Mouse (Mus musculus) limb, embryonic 14.5 days (tissue): ENCODE measurements around the gene Sema7a. TPM values are rescaled to one million over a fixed set of nuclear protein-coding genes. Genes with fewer than 3 reads are reported as not detected.

Experiments
- ATAC-seq: fragments of 200-750 bp; cut with Nextera tagmentation; 2 replicates; pipeline ENCODE4 v1.8.0; 2017; ENCODE audit warnings: low read depth, moderate number of reproducible peaks, moderate TSS enrichment; ENCODE audit not compliant: low FRiP score
- DNase-seq: peaks from one replicate; pipeline ENCODE4 v3.0.0-alpha.2; 2015; ENCODE audit warnings: low spot score
- H3K27ac ChIP-seq: fragments of 300-500 bp; sonication (generic); replicated peaks from 2 replicates; pipeline ENCODE4 v1.5.1; 2014; ENCODE audit warnings: low read depth, mild to moderate bottlenecking, low read length, moderate library complexity, mixed read lengths
- H3K27me3 ChIP-seq: fragments of 300-500 bp; sonication (generic); 2 replicates; pipeline ENCODE4 v1.6.1; 2014; ENCODE audit warnings: low read length, mixed read lengths; ENCODE audit not compliant: control insufficient read depth, insufficient read depth
- H3K36me3 ChIP-seq: fragments of 300-500 bp; sonication (generic); 2 replicates; pipeline ENCODE4 v1.6.1; 2014; ENCODE audit warnings: mild to moderate bottlenecking, low read length, moderate library complexity, mixed read lengths; ENCODE audit not compliant: control insufficient read depth, insufficient read depth
- H3K4me1 ChIP-seq: fragments of 300-500 bp; sonication (generic); 2 replicates; pipeline ENCODE4 v1.6.1; 2014; ENCODE audit warnings: antibody characterized with exemption, low read length, mixed read lengths; ENCODE audit not compliant: control insufficient read depth, insufficient read depth
- H3K4me2 ChIP-seq: fragments of 300-500 bp; sonication (generic); replicated peaks from 2 replicates; pipeline ENCODE4 v1.6.1; 2014; ENCODE audit warnings: low read depth, mild to moderate bottlenecking, low read length, moderate library complexity; ENCODE audit not compliant: severe bottlenecking
- H3K4me3 ChIP-seq: fragments of 300-500 bp; sonication (generic); replicated peaks from 2 replicates; pipeline ENCODE4 v1.5.1; 2014; ENCODE audit warnings: low read length
- H3K9ac ChIP-seq: fragments of 300-500 bp; sonication (generic); 2 replicates; pipeline ENCODE4 v1.6.1; 2014; ENCODE audit warnings: mild to moderate bottlenecking, low read depth, low read length, moderate library complexity; ENCODE audit not compliant: severe bottlenecking
- H3K9me3 ChIP-seq: fragments of 300-500 bp; sonication (generic); 2 replicates; pipeline ENCODE4 v1.6.1; 2016; ENCODE audit warnings: low read length; ENCODE audit not compliant: control insufficient read depth
- POLR2A ChIP-seq: fragments of 200-500 bp; IDR thresholded peaks from 2 replicates; pipeline ENCODE4 v1.8.0; 2012; ENCODE audit warnings: inconsistent platforms, mild to moderate bottlenecking, moderate library complexity, borderline replicate concordance; ENCODE audit not compliant: insufficient read depth, insufficient read length; ENCODE audit errors: extremely low read depth
- WGBS: fragments of 180-500 bp; shearing (Covaris S2); extraction: QIAGEN DNeasy Blood & Tissue Kit; methylation state at CpG from one replicate; pipeline ENCODE4 v1.1.7; 2014; 5-methylcytosine and 5-hydroxymethylcytosine counted together
- polyA plus RNA-seq, 2 experiments: library from polyadenylated mRNA; depleted of rRNA in 1 of 2; stranded (reverse) in 1 of 2; unstranded in 1 of 2; fragments of >200 nt; fragmentation: Nextera tagmentation in 1 of 2; extraction: Ambion mirVana in 1 of 2; gene quantifications; 2 replicates each; pipeline versions ENCODE4 v1.2.1 to v1.2.3; 2012 to 2014

The Sema7a gene
- polyA plus RNA-seq, 2 experiments = 1.1 to 7.4 TPM

GRCm38 (mm10) chr9:57992781-57993591 is 53.1 kb downstream of the Sema7a start:
- TF ChIP-seq POLR2A = no peak
- ATAC-seq = no peak
- no peak overlapping the region for H3K9ac ChIP-seq
- H3K4me1 ChIP-seq = peaks cover 10% of the 10 kb centered on the region
- no peaks in the 10 kb centered on the region for H3K9me3 ChIP-seq
- H3K4me3 ChIP-seq = no peak overlapping the region
- no peak overlapping the region for H3K4me2 ChIP-seq
- H3K27me3 ChIP-seq = peaks cover 18% of the 10 kb centered on the region
- 20% methylated on average over 8 of the region's 8 CpGs for WGBS
- H3K27ac ChIP-seq = 0 out of 2 replicates have a peak overlapping the region, but pooled peaks have one; percentile 3
- no peak for DNase-seq
- no peaks in the 10 kb centered on the region for H3K36me3 ChIP-seq

DNA sequence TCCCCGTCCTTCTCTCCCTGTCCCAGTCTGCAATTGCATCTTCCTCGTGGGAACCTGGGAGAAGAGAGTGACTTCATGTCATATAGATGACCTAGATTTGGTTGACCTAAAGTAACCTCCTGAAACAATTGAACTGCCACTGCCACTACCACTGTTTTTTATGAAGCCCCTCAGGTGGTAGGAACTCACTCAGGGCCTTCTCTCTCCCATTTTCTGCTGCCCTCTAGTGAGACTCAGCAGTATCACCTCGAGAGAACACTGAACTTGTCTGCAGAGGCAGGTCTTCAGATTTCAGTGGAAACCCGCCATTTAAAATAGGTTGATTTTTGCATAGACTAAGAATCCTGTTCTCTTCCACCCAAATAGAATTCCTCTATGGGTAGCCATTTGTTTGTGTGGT is 55.4 kb downstream of the Sema7a start:
- peaks cover 13% of the 10 kb centered on the region for H3K4me1 ChIP-seq
- no peak for TF ChIP-seq POLR2A
- peaks cover 20% of the 10 kb centered on the region for H3K27me3 ChIP-seq
- H3K4me2 ChIP-seq = no peak overlapping the region
- no peak overlapping the region for H3K9ac ChIP-seq
- H3K4me3 ChIP-seq = no peak overlapping the region
- no peak for ATAC-seq
- H3K9me3 ChIP-seq = no peaks in the 10 kb centered on the region
- no peak overlapping the region for H3K27ac ChIP-seq
- DNase-seq = peak; percentile 36
- H3K36me3 ChIP-seq = no peaks in the 10 kb centered on the region
- 26% methylated on average over 4 of the region's 4 CpGs for WGBS

DNA sequence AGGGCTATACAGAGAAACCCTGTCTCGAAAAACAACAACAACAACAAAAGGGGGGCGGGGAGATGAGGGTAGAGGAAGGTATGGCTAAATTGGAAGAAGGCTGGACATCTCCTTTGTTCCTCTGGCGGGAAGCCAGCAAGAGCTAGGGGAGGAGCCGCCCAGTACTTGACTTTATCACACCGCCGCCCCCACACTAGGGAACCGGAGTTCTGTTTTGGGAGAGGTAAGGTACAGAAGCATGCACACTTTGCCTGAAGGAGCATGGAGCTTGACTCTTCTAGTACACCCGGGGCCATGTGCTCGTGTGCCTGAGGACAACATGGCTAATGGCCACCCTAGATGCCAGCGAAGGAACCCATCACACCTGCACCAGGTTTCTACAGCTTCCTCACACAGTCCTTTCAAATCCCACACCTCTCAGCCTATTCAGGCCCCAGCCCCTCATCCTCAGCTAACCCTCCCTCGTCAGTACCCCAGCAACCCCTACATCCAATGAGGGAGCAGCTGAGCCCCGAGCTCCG is 57.7 kb downstream of the Sema7a start:
- ATAC-seq = no peak
- Histone ChIP-seq H3K27ac (no peak overlapping the region), H3K9ac (no peak overlapping the region), H3K9me3 (no peaks in the 10 kb centered on the region), H3K4me1 (peaks cover 13% of the 10 kb centered on the region), H3K27me3 (peaks cover 20% of the 10 kb centered on the region), H3K4me3 (0 out of 2 replicates have a peak overlapping the region, but pooled peaks have one; percentile 15), H3K4me2 (peak overlapping the region; percentile 35), H3K36me3 (no peaks in the 10 kb centered on the region)
- no peak for DNase-seq
- no peak for TF ChIP-seq POLR2A
- WGBS = 23% methylated on average over 12 of the region's 13 CpGs

DNA sequence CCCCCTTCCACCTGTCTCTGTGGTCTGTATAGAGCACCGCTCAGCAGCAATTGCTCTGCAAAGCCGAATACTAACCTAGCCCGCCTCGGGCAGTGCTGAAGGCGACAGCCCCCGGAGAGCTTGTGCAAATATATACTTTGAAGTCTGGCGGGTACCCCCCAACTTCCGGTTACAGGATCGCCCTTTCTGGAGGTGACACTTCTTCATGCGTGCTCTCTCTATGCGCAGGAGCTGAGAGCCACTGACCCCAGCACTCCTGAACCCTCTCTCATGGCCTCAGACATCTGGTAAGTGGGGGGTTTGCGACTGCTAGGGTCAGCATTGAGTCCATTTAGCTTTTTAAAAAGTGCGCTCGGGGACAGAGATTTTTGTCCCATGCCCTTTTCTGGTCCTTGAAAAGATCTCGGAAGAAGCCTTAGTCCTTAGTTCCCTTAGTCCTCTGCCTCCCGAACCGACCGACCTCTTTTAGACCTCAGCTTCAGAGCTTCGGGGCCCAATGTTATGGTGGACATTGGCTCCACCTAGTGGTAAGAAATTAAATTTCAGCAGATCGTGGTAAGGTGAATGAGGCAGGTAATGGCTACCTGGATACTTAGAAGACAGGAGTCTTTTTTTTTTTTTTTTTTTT is 58.2 kb downstream of the Sema7a start:
- no peak overlapping the region for H3K9ac ChIP-seq
- no peaks in the 10 kb centered on the region for H3K9me3 ChIP-seq
- peak; percentile 76 for DNase-seq
- TF ChIP-seq POLR2A = no peak
- H3K36me3 ChIP-seq = no peaks in the 10 kb centered on the region
- H3K4me1 ChIP-seq = peaks cover 11% of the 10 kb centered on the region
- peak overlapping the region; percentile 15; the same call in 1 of the 2 replicates for H3K4me3 ChIP-seq
- peak overlapping the region; percentile 35 for H3K4me2 ChIP-seq
- no peak overlapping the region for H3K27ac ChIP-seq
- 0% methylated on average over 20 of the region's 20 CpGs for WGBS
- ATAC-seq = peak; percentile 67
- peaks cover 20% of the 10 kb centered on the region for H3K27me3 ChIP-seq

- no peak for ATAC-seq
- 52% methylated on average over 2 of the region's 2 CpGs for WGBS
- Histone ChIP-seq H3K4me2 (no peak overlapping the region), H3K36me3 (no peaks in the 10 kb centered on the region), H3K9me3 (no peaks in the 10 kb centered on the region), H3K27ac (no peak overlapping the region), H3K4me3 (no peak overlapping the region), H3K4me1 (peaks cover 7% of the 10 kb centered on the region; the same call in 1 of the 2 replicates), H3K9ac (no peak overlapping the region), H3K27me3 (peaks cover 20% of the 10 kb centered on the region)
- DNase-seq = no peak
- no peak for TF ChIP-seq POLR2A
These were observed 58.8 kb downstream of the Sema7a start for GRCm38 (mm10) chr9:57998685-57999084.
